Mouse (Mus musculus): ENCODE measurements around the gene Hace1. TPM values are rescaled to one million over a fixed set of nuclear protein-coding genes. Genes with fewer than 3 reads are reported as not detected.

Hace1 gene
- polyA plus RNA-seq, 1 experiment from 2014 or later = 12.3 TPM

GRCm38 (mm10) chr10:45698930-45699329 lies 121.3 kb downstream of the Hace1 start:
- ATAC-seq (no peak), DNase-seq (ENCODE audit: low read depth, low spot score) (no peak)
- H3K27me3 ChIP-seq = no peaks in the 10 kb centered on the region
- TF ChIP-seq CTCF (IDR thresholded peaks at IDR 0.05) = no peak
- ChIA-PET CTCF (no interaction called here), POLR2A (no interaction called here)
- in situ Hi-C loops (cut with MboI; ENCODE audit: low pct_unique_long_range_greater_than_20kb) = no loop called here

GRCm38 (mm10) chr10:45706849-45707248 lies 129.2 kb downstream of the Hace1 start:
- H3K27me3 ChIP-seq = no peaks in the 10 kb centered on the region
- in situ Hi-C loops (cut with MboI; ENCODE audit: low pct_unique_long_range_greater_than_20kb) = no loop called here
- no peak for ATAC-seq
- no peak for TF ChIP-seq CTCF (IDR thresholded peaks at IDR 0.05)
- ChIA-PET POLR2A (no interaction called here), CTCF (no interaction called here)
- DNase-seq (ENCODE audit: low read depth, low spot score) = no peak

- TF ChIP-seq CTCF (IDR thresholded peaks at IDR 0.05) = no peak
- in situ Hi-C loops (cut with MboI; ENCODE audit: low pct_unique_long_range_greater_than_20kb) = no loop called here
These were observed 133.2 kb downstream of the Hace1 start for GRCm38 (mm10) chr10:45710848-45711247.

GRCm38 (mm10) chr10:45711348-45711747 lies 133.7 kb downstream of the Hace1 start:
- ATAC-seq = no peak
- ChIA-PET POLR2A (no interaction called here), CTCF (no interaction called here)
- no peak for TF ChIP-seq CTCF (IDR thresholded peaks at IDR 0.05)
- no peak for DNase-seq (ENCODE audit: low read depth, low spot score)
- H3K27me3 ChIP-seq = no peaks in the 10 kb centered on the region
- in situ Hi-C loops (cut with MboI; ENCODE audit: low pct_unique_long_range_greater_than_20kb) = no loop called here

More at GRCm38 (mm10) chr10:45710848-45711247, 133.2 kb downstream of the Hace1 start:
- CTCF ChIA-PET = no interaction called here
- DNase-seq (ENCODE audit: low read depth, low spot score) (no peak), ATAC-seq (no peak)
- POLR2A ChIA-PET = no interaction called here
- no peaks in the 10 kb centered on the region for H3K27me3 ChIP-seq

Other genes with a start within 250 kb of the Hace1 start
- 12.5 TPM for gene Bves, start 242.1 kb upstream of the Hace1 start, polyA plus RNA-seq (2021)
- gene Lin28b, start 91.4 kb upstream of the Hace1 start, polyA plus RNA-seq (2021) = not detected